In genomic region chr5:121386120-121386909, GRCm38 (mm10) we compare ENCODE assay signal across 9 mouse cellular contexts. TPM values are rescaled to one million over a fixed set of nuclear protein-coding genes. Genes with fewer than 3 reads are reported as not detected.
DNase-seq lines count a peak whose midpoint lies in the region; ATAC-seq lines count a peak whose summit lies in the region.
"Had no signal": no experiment of that assay in that cellular context is flagged by ENCODE, and none has a peak within 500 bp of the region (broad histone marks: within the 10 kb centered on the region; RNA-seq: fewer than 3 reads in every experiment).

No protein-coding gene starts in this region.

- H3K4me1 ChIP-seq in heart, embryonic 11.5 days (ENCODE audit: control insufficient read depth, insufficient read depth, low read length): peaks cover 16% of the 10 kb centered on the region; the same call in 1 of the 2 replicates
- peaks cover 22% of the 10 kb centered on the region for H3K4me1 ChIP-seq in hindbrain, embryonic 12.5 days

- H3K27me3 ChIP-seq in heart, embryonic 11.5 days (ENCODE audit: control insufficient read depth, insufficient read depth, low read length): no peaks in the 10 kb centered on the region
- H3K27me3 ChIP-seq in hindbrain, embryonic 12.5 days: peaks cover 5% of the 10 kb centered on the region; the same call in 1 of the 2 replicates
- H3K27me3 ChIP-seq: Patski had no signal

- WGBS in heart, embryonic 11.5 days (ENCODE audit: insufficient replicate concordance): 34% methylated on average over 22 of the region's 22 CpGs
- WGBS in hindbrain, embryonic 12.5 days: 41% methylated on average over 22 of the region's 22 CpGs

- no peak for DNase-seq in heart, adult 8-10 months (ENCODE audit: low spot score)
- peak; percentile 84 for DNase-seq in brain, adult 2 months (ENCODE audit: low read depth, low spot score)
- peak; percentile 50 for DNase-seq in lung, postnatal 36 days
- DNase-seq in cerebellum, adult 11 months: no peak
- DNase-seq in thymus, postnatal 14 days: no peak
- no peak for DNase-seq in gastrocnemius, postnatal 25 days

- H3K9me3 ChIP-seq in heart, embryonic 11.5 days (replicated peaks; ENCODE audit: control insufficient read depth, low read length): no peaks in the 10 kb centered on the region
- H3K9me3 ChIP-seq in hindbrain, embryonic 12.5 days (replicated peaks): no peaks in the 10 kb centered on the region

- H3K4me3 ChIP-seq in heart, embryonic 11.5 days (ENCODE audit: low read depth, low read length): peak overlapping the region; percentile 72
- H3K4me3 ChIP-seq in hindbrain, embryonic 12.5 days: peak overlapping the region; percentile 86

- H3K27ac ChIP-seq in heart, embryonic 11.5 days (ENCODE audit: low read depth, low read length): no peak overlapping the region
- H3K27ac ChIP-seq in hindbrain, embryonic 12.5 days: 0 out of 2 replicates have a peak overlapping the region, but pooled peaks have one; percentile 81

- no peak for ATAC-seq in heart, embryonic 11.5 days (replicated peaks; ENCODE audit: insufficient number of reproducible peaks, low FRiP score, low TSS enrichment)
- no peak for ATAC-seq in hindbrain, embryonic 12.5 days (ENCODE audit: low FRiP score)

- H3K4me2 ChIP-seq in heart, embryonic 11.5 days: peak overlapping the region; percentile 72
- H3K4me2 ChIP-seq in hindbrain, embryonic 12.5 days (replicated peaks): peak overlapping the region; percentile 75

- peaks cover 8% of the 10 kb centered on the region for H3K36me3 ChIP-seq in heart, embryonic 11.5 days (ENCODE audit: control insufficient read depth, insufficient read depth, low read length)
- peaks cover 13% of the 10 kb centered on the region for H3K36me3 ChIP-seq in hindbrain, embryonic 12.5 days

- 0 out of 2 replicates have a peak overlapping the region, but pooled peaks have one; percentile 43 for H3K9ac ChIP-seq in heart, embryonic 11.5 days (ENCODE audit: low read depth, low read length)
- H3K9ac ChIP-seq in hindbrain, embryonic 12.5 days: peak overlapping the region; percentile 87

RNA-seq across cellular contexts. Expression of gene Trafd1, which starts 0.9 kb away (rescaled TPM):
- 60.6 and 69.8 TPM in 2 replicates for polyA plus RNA-seq in heart, embryonic 11.5 days (2014; fragmentation: Nextera tagmentation; extraction: Ambion mirVana)
- 10 to 100 TPM; 52.5 to 62.3 (median 57.9) TPM for total RNA-seq in heart, adult 8-10 months (2022)
- polyA plus RNA-seq in hindbrain, embryonic 12.5 days (2016; fragmentation: Nextera tagmentation; extraction: Ambion mirVana): 115 and 116 TPM in 2 replicates
- 10 to 100 TPM; 29.2 to 33.2 TPM for total RNA-seq in gastrocnemius, postnatal 25 days (2021)

RNA-seq across cellular contexts. Expression of gene Naa25, which starts 11.4 kb away (rescaled TPM):
- polyA plus RNA-seq in heart, embryonic 11.5 days (2014; fragmentation: Nextera tagmentation; extraction: Ambion mirVana): 37.2 and 43.8 TPM in 2 replicates
- 10 to 100 TPM; 20.0 to 23.2 (median 20.6) TPM for total RNA-seq in heart, adult 8-10 months (2022)
- 42.7 and 43.3 TPM in 2 replicates for polyA plus RNA-seq in hindbrain, embryonic 12.5 days (2016; fragmentation: Nextera tagmentation; extraction: Ambion mirVana)
- total RNA-seq in gastrocnemius, postnatal 25 days (2021): 10 to 100 TPM; 23.2 to 23.8 TPM

Comparison
In these comparisons a context has a peak if more than half of its experiments do, and no peak if none do; other contexts are left out.
1. DNase-seq: peak in brain, adult 2 months (single experiment) and lung, postnatal 36 days (single experiment); none in heart, adult 8-10 months (single experiment), cerebellum, adult 11 months (single experiment), thymus, postnatal 14 days (single experiment) and gastrocnemius, postnatal 25 days (single experiment).